Mouse (Mus musculus) bone marrow, adult 2 months (tissue): ENCODE data around the gene Limd1.
A peak's percentile ranks its signal among the peaks of the same experiment; 100 is the strongest.

Source experiments
- CTCF ChIP-seq: fragments of 200-500 bp; IDR thresholded peaks from 2 replicates; pipeline ENCODE4 v1.5.1; 2011; ENCODE audit warnings: low read length, control low read depth; ENCODE audit not compliant: control insufficient read depth, insufficient read depth
- POLR2A ChIP-seq: fragments of 200-500 bp; IDR thresholded peaks from 2 replicates; pipeline ENCODE4 v1.6.1; 2011; ENCODE audit warnings: low read depth, mild to moderate bottlenecking, control low read depth, low read length, borderline replicate concordance; ENCODE audit not compliant: control insufficient read depth

GRCm38 (mm10) chr9:123478586-123479195 lies at the start of gene Limd1:
- TF ChIP-seq CTCF (no peak), POLR2A (peak; percentile 59; the same call in 1 of the 2 replicates)
